Mouse (Mus musculus): ENCODE data around the gene Tti1. TPM values are rescaled to one million over a fixed set of nuclear protein-coding genes. Genes with fewer than 3 reads are reported as not detected.

Gene Tti1
- polyA plus RNA-seq, 1 experiment from 2014 or later = 34.5 TPM

- ATAC-seq (ENCODE audit: low FRiP score) = no peak
These were observed 38.3 kb downstream of the Tti1 start for GRCm38 (mm10) chr2:157989946-157990345.

GRCm38 (mm10) chr2:157988416-157989190 is 39.6 kb downstream of the Tti1 start:
- no peaks in the 10 kb centered on the region for H3K9me3 ChIP-seq
- H3K4me2 ChIP-seq = no peak overlapping the region
- no peak overlapping the region for H3K9ac ChIP-seq
- no peaks in the 10 kb centered on the region for H3K27me3 ChIP-seq
- 0 out of 2 replicates have a peak, but pooled peaks cover 2% of the 10 kb centered on the region for H3K4me1 ChIP-seq
- H3K36me3 ChIP-seq (replicated peaks) = peaks cover 32% of the 10 kb centered on the region
- no peak for ATAC-seq (ENCODE audit: low FRiP score)
- H3K27ac ChIP-seq = peak overlapping the region; percentile 36; the same call in 1 of the 2 replicates
- WGBS = 74% methylated on average over 7 of the region's 7 CpGs
- no peak overlapping the region for H3K4me3 ChIP-seq (replicated peaks)

More at GRCm38 (mm10) chr2:157989946-157990345, 38.3 kb downstream of the Tti1 start:
- Histone ChIP-seq H3K4me1 (0 out of 2 replicates have a peak, but pooled peaks cover 2% of the 10 kb centered on the region), H3K9ac (no peak overlapping the region), H3K4me3 (replicated peaks) (no peak overlapping the region), H3K27ac (no peak overlapping the region), H3K4me2 (no peak overlapping the region), H3K9me3 (no peaks in the 10 kb centered on the region), H3K36me3 (replicated peaks) (peaks cover 43% of the 10 kb centered on the region), H3K27me3 (no peaks in the 10 kb centered on the region)
- 98% methylated on average over 2 of the region's 2 CpGs for WGBS

GRCm38 (mm10) chr2:157986235-157986634 is 42.0 kb downstream of the Tti1 start:
- Histone ChIP-seq H3K9me3 (no peaks in the 10 kb centered on the region), H3K36me3 (replicated peaks) (peaks cover 25% of the 10 kb centered on the region), H3K4me1 (0 out of 2 replicates have a peak, but pooled peaks cover 2% of the 10 kb centered on the region), H3K27ac (no peak overlapping the region), H3K4me3 (replicated peaks) (no peak overlapping the region), H3K9ac (no peak overlapping the region), H3K4me2 (no peak overlapping the region), H3K27me3 (no peaks in the 10 kb centered on the region)
- 89% methylated on average over 6 of the region's 6 CpGs for WGBS
- no peak for ATAC-seq (ENCODE audit: low FRiP score)

- no peak overlapping the region for H3K4me2 ChIP-seq
- H3K36me3 ChIP-seq (replicated peaks) = peaks cover 26% of the 10 kb centered on the region
- no peaks in the 10 kb centered on the region for H3K27me3 ChIP-seq
- no peak overlapping the region for H3K27ac ChIP-seq
- WGBS = 88% methylated on average over 4 of the region's 4 CpGs
- 0 out of 2 replicates have a peak, but pooled peaks cover 2% of the 10 kb centered on the region for H3K4me1 ChIP-seq
- H3K9me3 ChIP-seq = no peaks in the 10 kb centered on the region
- no peak for ATAC-seq (ENCODE audit: low FRiP score)
- H3K9ac ChIP-seq = no peak overlapping the region
- no peak overlapping the region for H3K4me3 ChIP-seq (replicated peaks)
These were observed 42.6 kb downstream of the Tti1 start for GRCm38 (mm10) chr2:157985611-157986010.

GRCm38 (mm10) chr2:157983276-157983675 is 45.0 kb downstream of the Tti1 start:
- no peak overlapping the region for H3K27ac ChIP-seq
- H3K36me3 ChIP-seq (replicated peaks) = peaks cover 26% of the 10 kb centered on the region
- H3K4me2 ChIP-seq = no peak overlapping the region
- ATAC-seq (ENCODE audit: low FRiP score) = no peak
- no peaks in the 10 kb centered on the region for H3K27me3 ChIP-seq
- no peak overlapping the region for H3K4me3 ChIP-seq (replicated peaks)
- H3K9me3 ChIP-seq = no peaks in the 10 kb centered on the region
- H3K4me1 ChIP-seq = 0 out of 2 replicates have a peak, but pooled peaks cover 4% of the 10 kb centered on the region
- no peak overlapping the region for H3K9ac ChIP-seq
- WGBS = 89% methylated on average over 4 of the region's 4 CpGs

- WGBS = 88% methylated on average over 3 of the region's 3 CpGs
- no peak overlapping the region for H3K9ac ChIP-seq
- no peak overlapping the region for H3K4me2 ChIP-seq
- peaks cover 24% of the 10 kb centered on the region for H3K36me3 ChIP-seq (replicated peaks)
- H3K4me1 ChIP-seq = 0 out of 2 replicates have a peak, but pooled peaks cover 2% of the 10 kb centered on the region
- ATAC-seq (ENCODE audit: low FRiP score) = no peak
- H3K9me3 ChIP-seq = no peaks in the 10 kb centered on the region
- H3K27ac ChIP-seq = no peak overlapping the region
- no peak overlapping the region for H3K4me3 ChIP-seq (replicated peaks)
- no peaks in the 10 kb centered on the region; the same call in 1 of the 2 replicates for H3K27me3 ChIP-seq
These were observed 45.5 kb downstream of the Tti1 start for GRCm38 (mm10) chr2:157982727-157983126.

GRCm38 (mm10) chr2:157979241-157979640 is 49.0 kb downstream of the Tti1 start:
- Histone ChIP-seq H3K4me1 (peaks cover 18% of the 10 kb centered on the region), H3K27ac (no peak overlapping the region), H3K4me3 (replicated peaks) (no peak overlapping the region), H3K9ac (no peak overlapping the region), H3K36me3 (replicated peaks) (peaks cover 17% of the 10 kb centered on the region), H3K27me3 (peaks cover 20% of the 10 kb centered on the region; the same call in 1 of the 2 replicates), H3K4me2 (no peak overlapping the region), H3K9me3 (no peaks in the 10 kb centered on the region)
- 66% methylated on average over 5 of the region's 5 CpGs for WGBS
- ATAC-seq (ENCODE audit: low FRiP score) = no peak

GRCm38 (mm10) chr2:157975595-157975994 is 52.6 kb downstream of the Tti1 start:
- H3K9me3 ChIP-seq = no peaks in the 10 kb centered on the region
- peaks cover 27% of the 10 kb centered on the region; the same call in 1 of the 2 replicates for H3K27me3 ChIP-seq
- no peak overlapping the region for H3K4me3 ChIP-seq (replicated peaks)
- WGBS = 9% methylated on average over 7 of the region's 7 CpGs
- peaks cover 20% of the 10 kb centered on the region for H3K4me1 ChIP-seq
- peak overlapping the region; percentile 46 for H3K4me2 ChIP-seq
- peak overlapping the region; percentile 77 for H3K27ac ChIP-seq
- H3K36me3 ChIP-seq (replicated peaks) = 0 out of 2 replicates have a peak, but pooled peaks cover under 1% of the 10 kb centered on the region
- H3K9ac ChIP-seq = no peak overlapping the region
- ATAC-seq (ENCODE audit: low FRiP score) = 0 out of 2 replicates have a peak, but pooled peaks have one; percentile 41

GRCm38 (mm10) chr2:157974604-157975501 is 53.4 kb downstream of the Tti1 start:
- peak overlapping the region; percentile 15; the same call in 1 of the 2 replicates for H3K4me3 ChIP-seq (replicated peaks)
- no peaks in the 10 kb centered on the region for H3K36me3 ChIP-seq (replicated peaks)
- H3K27me3 ChIP-seq = peaks cover 34% of the 10 kb centered on the region
- WGBS = 2% methylated on average over 23 of the region's 23 CpGs
- 0 out of 2 replicates have a peak overlapping the region, but pooled peaks have one; percentile 9 for H3K9ac ChIP-seq
- ATAC-seq (ENCODE audit: low FRiP score) = peak; percentile 69; the same call in 1 of the 2 replicates
- H3K4me2 ChIP-seq = peak overlapping the region; percentile 46
- peak overlapping the region; percentile 77 for H3K27ac ChIP-seq
- H3K4me1 ChIP-seq = peaks cover 25% of the 10 kb centered on the region
- H3K9me3 ChIP-seq = no peaks in the 10 kb centered on the region

- no peak overlapping the region for H3K4me3 ChIP-seq (replicated peaks)
- WGBS = 4% methylated on average over 3 of the region's 3 CpGs
These were observed 57.6 kb downstream of the Tti1 start for GRCm38 (mm10) chr2:157970669-157971068.

GRCm38 (mm10) chr2:157970124-157970523 is 58.1 kb downstream of the Tti1 start:
- WGBS = 52% methylated on average over 6 of the region's 6 CpGs
- peaks cover 16% of the 10 kb centered on the region for H3K4me1 ChIP-seq
- no peak for ATAC-seq (ENCODE audit: low FRiP score)
- H3K27ac ChIP-seq = no peak overlapping the region
- peaks cover 47% of the 10 kb centered on the region for H3K27me3 ChIP-seq
- no peak overlapping the region for H3K4me3 ChIP-seq (replicated peaks)
- no peak overlapping the region for H3K9ac ChIP-seq
- H3K36me3 ChIP-seq (replicated peaks) = no peaks in the 10 kb centered on the region
- no peaks in the 10 kb centered on the region for H3K9me3 ChIP-seq
- H3K4me2 ChIP-seq = no peak overlapping the region

More at GRCm38 (mm10) chr2:157970669-157971068, 57.6 kb downstream of the Tti1 start:
- no peak overlapping the region for H3K27ac ChIP-seq
- no peaks in the 10 kb centered on the region for H3K36me3 ChIP-seq (replicated peaks)
- H3K9me3 ChIP-seq = no peaks in the 10 kb centered on the region
- peaks cover 43% of the 10 kb centered on the region for H3K27me3 ChIP-seq
- H3K9ac ChIP-seq = no peak overlapping the region
- H3K4me2 ChIP-seq = no peak overlapping the region
- H3K4me1 ChIP-seq = peaks cover 22% of the 10 kb centered on the region
- no peak for ATAC-seq (ENCODE audit: low FRiP score)

GRCm38 (mm10) chr2:157967856-157968255 is 60.4 kb downstream of the Tti1 start:
- Histone ChIP-seq H3K27ac (no peak overlapping the region), H3K9me3 (no peaks in the 10 kb centered on the region), H3K27me3 (peaks cover 50% of the 10 kb centered on the region), H3K36me3 (replicated peaks) (no peaks in the 10 kb centered on the region), H3K4me3 (replicated peaks) (no peak overlapping the region), H3K4me1 (0 out of 2 replicates have a peak, but pooled peaks cover 6% of the 10 kb centered on the region), H3K9ac (no peak overlapping the region), H3K4me2 (no peak overlapping the region)
- no peak for ATAC-seq (ENCODE audit: low FRiP score)
- 29% methylated on average over 3 of the region's 3 CpGs for WGBS

All from forebrain, embryonic 12.5 days (tissue).